Mouse (Mus musculus) CH12.LX (cell line): ENCODE measurements around the gene Herc3.

Experiments
- BHLHE40 ChIP-seq: IDR thresholded peaks from 2 replicates; pipeline ENCODE4 v1.6.1; 2011; ENCODE audit warnings: mild to moderate bottlenecking, low read depth, low read length, improper control_type of control experiment
- CHD2 ChIP-seq: IDR thresholded peaks from 2 replicates; pipeline ENCODE4 v1.6.1; 2011; ENCODE audit warnings: low read length, improper control_type of control experiment
- CTCF ChIP-seq, 2 experiments: IDR thresholded peaks in 1 of 2; conservative IDR thresholded peaks in 1 of 2; 2 replicates each; pipeline ENCODE4 v1.5.1; 2011 to 2012; ENCODE audit warnings: low read depth in 2 of 2, low read length in 2 of 2, improper control_type of control experiment in 1 of 2, inconsistent platforms in 1 of 2, mild to moderate bottlenecking in 1 of 2, moderate library complexity in 1 of 2
- EP300 ChIP-seq: IDR thresholded peaks from 2 replicates; pipeline ENCODE4 v1.6.1; 2011; ENCODE audit warnings: low read length, improper control_type of control experiment
- GABPA ChIP-seq: IDR thresholded peaks from 2 replicates; pipeline ENCODE4 v1.6.1; 2012; ENCODE audit warnings: low read depth, low read length, improper control_type of control experiment, inconsistent platforms; ENCODE audit not compliant: insufficient replicate concordance
- IRF4 ChIP-seq: IDR thresholded peaks from 2 replicates; pipeline ENCODE4 v1.6.1; 2014; ENCODE audit warnings: low read depth, mild to moderate bottlenecking, inconsistent platforms, low read length, improper control_type of control experiment
- NELFE ChIP-seq: IDR thresholded peaks from 2 replicates; pipeline ENCODE4 v1.6.1; 2011; ENCODE audit warnings: low read depth, low read length, improper control_type of control experiment
- NRF1 ChIP-seq: IDR thresholded peaks from 2 replicates; pipeline ENCODE4 v1.6.1; 2014; ENCODE audit warnings: low read depth, mild to moderate bottlenecking, inconsistent platforms, low read length, improper control_type of control experiment, moderate library complexity
- POLR2A ChIP-seq: IDR thresholded peaks from 2 replicates; pipeline ENCODE4 v1.6.1; 2011; ENCODE audit warnings: low read depth, mild to moderate bottlenecking, improper control_type of control experiment, low read length
- RAD21 ChIP-seq: IDR thresholded peaks from 2 replicates; pipeline ENCODE4 v1.6.1; 2011; ENCODE audit warnings: low read depth, mild to moderate bottlenecking, low read length, improper control_type of control experiment, moderate library complexity
- RCOR1 ChIP-seq: conservative IDR thresholded peaks from 2 replicates; pipeline ENCODE4 v1.6.1; 2012; ENCODE audit warnings: low read depth, mild to moderate bottlenecking, inconsistent platforms, low read length, improper control_type of control experiment
- SIN3A ChIP-seq: IDR thresholded peaks from 2 replicates; pipeline ENCODE4 v1.6.1; 2012; ENCODE audit warnings: low read length, improper control_type of control experiment, inconsistent platforms
- TBP ChIP-seq: conservative IDR thresholded peaks from 2 replicates; pipeline ENCODE4 v1.6.1; 2011; ENCODE audit warnings: low read depth, low read length, improper control_type of control experiment
- TCF12 ChIP-seq: IDR thresholded peaks from 2 replicates; pipeline ENCODE4 v1.6.1; 2014; ENCODE audit warnings: low read depth, mild to moderate bottlenecking, inconsistent platforms, low read length, improper control_type of control experiment

DNA sequence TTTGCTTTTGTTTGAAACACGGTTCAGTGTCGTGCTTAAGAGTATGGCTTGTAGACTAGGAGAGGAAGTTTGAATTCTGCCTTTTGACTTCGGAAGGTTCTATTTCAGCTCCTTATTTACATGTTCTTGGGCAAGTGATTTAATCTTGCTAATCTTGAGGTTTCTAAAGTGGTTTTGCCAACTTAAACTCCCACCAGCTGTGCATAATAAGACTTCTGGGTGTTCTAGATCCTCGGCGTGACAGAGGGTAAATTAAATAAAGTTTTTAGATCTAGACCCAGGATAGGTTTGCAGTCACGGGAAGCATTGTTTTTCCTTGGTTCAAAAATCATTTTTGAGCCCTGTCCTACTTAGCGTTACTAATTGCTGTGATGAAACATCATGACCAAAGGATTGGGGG lies 3.2 kb downstream of the Herc3 start:
- TF ChIP-seq TCF12 (no peak), EP300 (no peak), CHD2 (no peak), BHLHE40 (no peak), SIN3A (no peak), TBP (no peak), POLR2A (no peak), RCOR1 (no peak), IRF4 (no peak), RAD21 (no peak), NELFE (no peak), NRF1 (no peak), CTCF (conservative IDR thresholded peaks at IDR 0.05 in 1 of 2, IDR thresholded peaks at IDR 0.05 in 1 of 2; ENCODE audit: low read depth in 2 of 2, low read length in 2 of 2) (no peak), GABPA (no peak)
